Mouse (Mus musculus): ENCODE measurements at regions not wholly inside any gene's neighbourhood (a gene's known extent, or its start where the extent isn't known, plus 50 kb on each side); places are given as distances from the start of the nearest gene placed in this dataset.

DNA sequence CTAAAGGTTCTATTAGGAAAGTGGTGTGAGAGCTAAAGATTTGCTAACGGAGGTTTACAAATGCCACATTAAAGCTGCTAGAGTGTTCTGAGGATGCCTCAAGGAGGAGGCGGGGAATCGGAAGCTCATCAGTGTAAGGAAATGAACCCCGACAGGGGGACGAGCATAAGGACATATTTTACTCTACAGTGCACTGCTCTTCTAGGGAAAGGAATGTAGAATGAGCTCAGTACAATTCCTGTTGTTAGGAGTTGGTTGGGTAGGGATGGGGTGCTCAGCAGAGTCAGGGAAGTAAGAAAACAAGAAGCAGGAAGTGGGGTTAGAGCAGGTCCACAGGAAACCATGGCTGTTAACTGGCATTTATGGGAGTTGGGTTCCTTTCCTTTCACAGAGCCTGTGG lies 54.6 kb downstream of the Mex3b start:
- no peak for DNase-seq (ENCODE audit: low spot score)

DNA sequence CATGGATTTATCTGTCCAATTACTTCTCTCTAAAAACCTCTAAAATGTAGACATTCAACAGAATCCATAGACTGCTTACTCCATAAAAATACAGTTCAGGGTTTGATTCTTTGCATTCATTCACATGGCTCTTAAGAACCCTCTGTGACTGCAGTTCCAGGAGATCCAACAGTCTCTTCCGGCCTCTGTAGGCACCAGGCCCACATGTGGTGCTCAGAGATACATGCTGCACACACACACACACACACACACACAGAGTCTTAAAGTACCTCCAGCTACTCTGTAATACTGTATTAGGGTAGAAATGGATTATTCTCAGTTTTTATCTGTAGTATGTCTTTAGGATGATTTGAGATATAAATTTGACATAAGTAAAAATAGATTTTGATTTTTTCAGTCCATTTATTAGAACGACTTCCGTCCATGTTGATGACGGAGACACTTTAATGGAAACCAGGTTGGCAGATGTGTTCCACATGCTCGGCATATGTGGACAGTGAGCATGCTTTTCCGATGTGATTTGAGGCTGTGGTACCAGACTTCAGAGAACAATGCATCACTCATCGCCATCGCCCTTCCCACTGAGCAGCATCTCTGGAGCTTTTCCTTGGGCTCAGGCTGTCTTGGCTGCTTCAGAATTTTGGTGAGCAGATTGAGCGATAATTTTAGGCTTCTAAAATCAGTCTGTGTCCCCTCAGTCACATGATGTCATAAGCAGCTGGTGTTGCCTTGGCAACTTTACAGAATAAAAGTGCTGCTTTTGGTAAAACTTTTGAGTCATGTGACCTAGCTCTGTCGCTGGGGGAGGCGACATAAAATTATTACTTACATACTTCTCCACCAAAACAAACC lies 56.3 kb downstream of the Mex3b start:
- peak; percentile 77 for DNase-seq (ENCODE audit: low spot score)

DNA sequence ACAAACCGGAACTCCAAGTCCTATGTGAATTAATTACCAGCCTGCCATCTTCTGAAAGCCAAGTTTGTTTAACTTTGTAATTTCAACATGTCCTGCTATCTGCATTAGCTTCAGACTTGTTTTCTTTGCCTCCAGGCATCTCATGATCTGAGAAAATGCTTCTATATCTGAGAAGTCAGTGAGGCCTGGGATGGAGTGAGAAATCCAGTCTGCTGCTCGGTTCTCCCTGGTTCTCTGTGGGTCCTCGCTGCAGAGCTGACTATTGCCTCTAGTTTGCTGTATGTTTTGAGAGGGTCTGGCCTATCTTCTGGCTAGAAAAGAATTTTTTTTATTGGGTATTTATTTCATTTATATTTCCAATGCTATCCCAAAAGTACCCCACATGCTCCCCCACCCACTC lies 57.0 kb downstream of the Mex3b start:
- no peak for DNase-seq (ENCODE audit: low spot score)

DNA sequence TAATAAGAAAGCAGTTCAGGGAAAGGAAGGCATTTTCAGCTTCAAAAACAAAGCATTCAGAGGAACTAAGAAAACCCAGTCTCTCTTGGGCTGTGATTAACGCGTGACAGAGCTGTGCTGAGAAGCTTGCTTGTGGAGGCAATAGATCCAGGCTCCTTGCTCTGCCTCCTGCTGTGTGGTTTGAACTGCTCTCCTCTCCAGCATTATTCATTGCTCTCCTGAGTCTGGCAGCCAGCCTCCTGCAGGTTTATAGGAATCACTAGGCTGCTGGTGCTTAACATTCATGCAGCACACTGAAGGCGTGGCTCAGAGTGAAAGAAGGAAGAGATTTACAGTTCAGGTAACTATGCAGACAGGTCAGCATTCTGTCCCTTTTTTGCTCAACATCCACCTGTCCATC lies 71.2 kb downstream of the Mex3b start:
- DNase-seq (ENCODE audit: low spot score): peak; percentile 20

DNA sequence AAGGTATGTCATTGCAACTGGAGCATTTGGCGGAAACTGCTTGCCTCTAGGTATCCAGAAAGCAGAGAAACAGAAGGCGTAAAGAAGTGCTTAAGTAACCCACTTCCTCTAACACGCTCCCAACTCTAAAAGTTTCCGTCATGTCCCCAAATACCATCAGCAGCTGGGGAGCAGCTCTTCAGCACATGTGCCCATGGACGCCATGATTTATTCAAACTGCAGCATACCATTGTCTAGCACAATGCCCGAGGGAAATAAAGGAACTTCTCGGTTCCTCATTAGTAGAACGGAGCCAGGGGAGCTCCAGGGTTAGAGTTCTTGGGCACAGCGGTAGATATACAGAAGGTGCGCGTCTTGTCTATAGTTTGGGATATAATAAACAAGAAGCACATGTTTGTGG lies 72.4 kb downstream of the Mex3b start:
- DNase-seq (ENCODE audit: low spot score): no peak

DNA sequence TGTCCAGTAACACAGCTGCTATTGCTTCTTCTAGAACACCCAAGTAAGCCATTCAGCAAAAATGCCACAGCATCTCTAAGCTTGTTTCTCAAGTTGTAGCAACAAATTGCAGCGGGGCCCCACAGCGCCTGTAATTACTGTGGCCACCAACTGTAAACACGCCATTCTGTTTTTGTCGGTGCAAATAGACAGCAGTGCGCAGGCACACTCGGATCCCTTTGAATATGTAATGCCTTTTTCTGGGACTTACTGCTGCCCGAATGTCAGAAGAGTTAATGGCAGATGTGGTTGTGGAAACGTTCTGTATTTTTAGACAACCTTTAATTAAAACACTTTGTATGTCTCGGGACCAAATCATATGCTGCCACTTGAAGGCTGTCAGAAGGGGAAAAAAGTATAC lies 76.2 kb downstream of the Mex3b start:
- no peak for DNase-seq (ENCODE audit: low spot score)

DNA sequence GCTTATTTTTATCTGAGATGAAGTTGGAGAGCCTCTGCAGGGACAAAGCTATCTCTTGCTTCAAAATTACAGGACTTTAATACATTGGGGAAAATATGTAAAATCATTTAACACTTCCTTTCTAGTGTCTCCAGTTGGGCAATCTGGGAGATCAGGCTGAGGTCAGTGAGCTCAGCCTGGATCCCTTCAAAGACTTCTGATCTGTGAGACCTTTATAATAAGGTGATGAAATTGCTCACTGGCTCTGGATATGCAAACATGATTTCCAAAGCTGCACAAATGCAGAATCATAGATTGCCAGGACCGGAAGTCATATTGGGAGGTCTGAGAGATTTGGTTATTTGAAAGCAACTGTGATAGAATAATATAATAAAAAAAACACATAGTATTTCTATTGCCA lies 76.7 kb downstream of the Mex3b start:
- DNase-seq (ENCODE audit: low spot score): no peak

DNA sequence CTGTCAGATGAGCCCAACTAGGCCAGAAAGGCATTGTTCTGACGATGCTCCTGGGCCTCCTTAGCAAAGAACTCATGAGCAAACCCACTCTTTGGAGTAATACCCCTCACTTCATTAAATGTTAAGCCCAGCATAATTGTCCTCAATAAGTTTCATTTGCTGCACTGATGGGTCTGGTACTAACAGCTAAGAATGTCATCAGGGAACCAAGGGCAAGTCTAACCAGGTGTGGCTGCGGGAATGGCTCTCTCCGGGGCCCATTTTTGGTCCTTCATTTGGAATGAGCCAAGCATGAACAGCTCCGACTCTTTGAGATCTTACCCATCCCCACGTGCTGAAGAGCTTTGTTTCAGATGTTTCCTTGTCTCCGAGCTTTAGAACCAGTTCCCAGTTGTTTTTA lies 82.2 kb downstream of the Mex3b start:
- DNase-seq (ENCODE audit: low spot score): no peak

DNA sequence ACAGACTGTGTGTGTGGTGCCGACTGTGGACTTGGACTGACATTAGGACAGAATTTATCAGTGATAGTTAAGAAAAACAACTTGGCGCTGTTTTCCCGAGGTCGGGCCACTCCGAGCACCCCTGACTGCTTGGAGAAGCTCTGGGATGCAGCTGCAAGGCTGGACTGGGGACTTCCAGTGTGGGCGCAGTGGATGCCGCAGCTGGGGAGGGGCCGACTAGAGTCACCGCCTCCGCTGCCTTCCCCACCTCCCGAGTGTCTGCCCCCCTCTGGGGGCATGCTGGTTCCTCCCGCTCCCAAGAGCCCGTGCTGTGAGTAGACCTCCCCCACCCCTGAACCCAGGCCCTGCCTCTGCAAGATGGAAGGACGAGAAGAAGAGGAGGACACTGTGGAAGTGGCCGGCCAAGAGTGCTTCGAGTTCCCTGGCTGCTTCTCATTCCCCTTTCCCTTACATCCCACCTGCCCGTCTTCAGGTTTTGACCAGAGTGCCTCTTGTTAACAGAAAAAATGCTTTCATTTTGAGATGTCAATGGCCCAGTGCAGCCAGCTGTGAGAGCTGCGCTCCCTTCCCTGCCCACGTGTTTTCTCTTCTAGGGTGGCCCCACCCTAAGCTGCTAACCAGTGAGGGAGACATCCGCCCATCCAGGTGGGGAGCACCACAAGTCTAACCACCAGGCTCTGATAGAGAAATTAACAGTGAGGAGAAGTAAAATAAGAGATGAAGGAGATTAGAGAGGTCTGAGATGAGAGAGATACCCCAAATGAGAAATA lies 90.3 kb downstream of the Mex3b start:
- DNase-seq (ENCODE audit: low spot score): no peak

DNA sequence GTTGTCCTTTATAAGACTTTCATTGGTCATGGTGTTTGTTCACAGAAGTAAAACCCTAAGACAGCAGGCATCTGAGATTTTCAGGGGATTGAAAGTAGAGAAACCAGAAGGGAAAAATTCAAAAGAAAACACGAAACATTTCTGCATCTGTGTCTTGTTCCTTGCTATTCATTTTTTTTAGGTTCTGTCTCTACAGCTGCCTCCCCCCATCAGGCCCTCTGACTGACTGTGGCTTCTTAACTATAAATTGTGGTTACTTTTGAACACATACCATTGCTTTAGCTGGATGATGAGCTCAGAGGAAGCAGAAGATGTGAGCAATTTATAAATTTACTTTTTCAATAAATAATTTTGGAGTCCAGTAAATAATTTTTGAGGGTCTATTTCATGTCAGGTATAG lies 103.5 kb downstream of the Mex3b start:
- no peak for DNase-seq (ENCODE audit: low spot score)

DNA sequence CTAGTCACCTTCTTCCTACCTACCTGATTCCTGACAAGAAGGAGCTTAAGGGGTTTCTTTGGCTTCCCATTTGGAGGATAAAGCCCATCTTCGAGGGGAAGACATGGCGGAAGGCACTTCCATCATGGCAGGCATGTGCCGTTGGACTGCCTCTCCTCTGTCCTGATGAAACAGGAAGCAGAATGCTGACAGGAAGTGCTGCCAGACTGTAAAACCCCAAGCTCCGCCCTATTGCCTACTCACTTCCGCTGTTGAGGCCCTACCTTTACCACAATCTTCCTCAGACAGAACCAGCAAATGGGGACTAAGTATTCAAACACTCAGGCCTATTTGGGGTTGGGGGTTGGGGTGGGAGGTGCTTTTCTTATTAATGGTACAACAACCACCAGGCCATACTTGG lies 104.1 kb downstream of the Mex3b start:
- DNase-seq (ENCODE audit: low spot score): no peak

DNA sequence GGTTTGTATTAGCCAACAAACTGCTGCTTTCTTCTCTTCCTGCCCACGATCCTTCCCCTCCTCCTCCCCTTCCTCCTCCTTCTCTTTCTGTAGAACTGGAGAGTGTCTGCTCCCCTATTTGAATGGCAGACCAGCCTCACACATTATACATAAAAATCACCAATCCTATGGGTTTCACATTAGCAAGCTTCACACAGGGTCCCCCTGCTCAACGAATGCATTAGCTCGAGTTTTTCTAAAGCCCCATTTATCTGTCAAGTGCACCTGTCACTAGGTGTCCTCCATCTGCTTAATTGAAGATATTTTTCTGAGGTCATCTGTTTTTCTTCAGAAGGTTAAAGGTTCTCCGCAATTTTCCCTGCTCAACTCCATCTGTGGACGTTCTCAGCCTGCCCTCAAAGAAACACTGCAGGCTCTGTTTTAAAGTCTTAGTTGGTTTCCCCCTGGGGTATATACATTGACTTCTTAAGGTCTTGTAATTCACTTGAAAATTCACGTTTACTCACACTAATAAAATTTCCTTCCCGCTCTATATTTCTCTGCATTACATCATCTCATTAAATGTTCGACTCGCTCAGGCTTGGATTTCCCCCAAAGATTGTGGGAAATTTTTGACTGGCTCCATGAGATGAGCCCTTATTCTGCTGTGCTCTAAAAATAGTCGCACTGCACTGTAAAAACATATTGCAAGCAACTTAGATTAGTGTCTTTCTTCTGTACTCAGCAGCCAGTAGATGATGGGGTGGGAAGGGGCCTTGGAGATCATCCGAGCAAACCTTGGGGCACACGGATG lies 105.3 kb downstream of the Mex3b start:
- DNase-seq (ENCODE audit: low spot score): no peak

DNA sequence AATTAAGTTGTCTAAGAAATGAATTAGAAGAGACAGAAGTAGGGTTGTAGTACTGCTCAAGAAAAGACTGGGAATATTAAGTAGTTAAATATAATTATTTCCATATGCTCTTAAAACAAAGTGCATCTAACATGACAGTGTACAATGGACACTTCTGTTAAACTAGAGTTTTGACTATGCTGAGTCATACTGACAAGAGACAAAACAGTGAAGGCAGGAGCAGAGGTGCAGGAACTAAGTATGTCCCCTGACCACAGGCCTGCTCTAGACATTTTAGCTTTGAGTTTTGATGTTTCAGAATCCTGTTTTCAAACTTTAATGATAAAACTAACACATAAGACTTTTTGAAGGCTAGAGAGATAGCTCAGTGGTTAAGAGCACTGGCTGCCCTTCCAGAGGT lies 123.6 kb downstream of the Mex3b start:
- no peak for DNase-seq (ENCODE audit: low spot score)

DNA sequence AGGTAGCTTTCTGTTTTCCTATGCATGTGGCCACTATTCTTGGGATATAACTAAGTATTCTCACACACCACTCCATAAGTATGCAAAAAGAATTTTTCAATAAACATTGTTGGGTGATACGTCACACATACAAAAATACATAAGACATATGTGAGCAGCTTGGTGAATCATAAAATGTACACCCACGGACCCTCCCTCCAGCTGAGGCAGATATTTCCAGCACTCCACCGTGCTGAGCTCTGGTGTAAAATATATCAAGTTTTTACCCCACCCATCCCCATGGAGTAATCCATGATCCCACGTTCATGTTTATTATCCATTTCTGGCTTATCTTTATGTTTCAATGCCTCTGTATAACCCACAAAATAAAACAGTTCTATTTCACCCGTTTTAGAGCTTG lies 126.0 kb downstream of the Mex3b start:
- DNase-seq (ENCODE audit: low spot score): no peak

DNA sequence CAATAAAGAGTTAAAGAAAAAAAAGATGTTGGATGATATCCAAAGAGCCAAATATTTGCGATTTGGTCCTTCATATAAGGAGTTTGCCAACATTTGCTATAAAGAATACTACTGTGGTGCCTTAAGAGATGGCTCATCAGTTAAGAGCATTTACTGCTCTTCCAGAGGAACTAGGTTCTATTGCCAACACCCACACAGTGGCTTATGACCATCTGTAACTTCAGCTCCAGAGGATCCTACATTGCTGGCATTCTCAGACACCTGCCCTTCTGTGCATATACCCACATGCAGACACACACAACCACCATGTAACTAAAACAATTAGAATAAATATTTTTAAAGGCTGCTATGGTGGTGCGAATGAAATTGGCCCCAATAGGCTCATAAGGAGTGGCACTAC lies 131.7 kb downstream of the Mex3b start:
- DNase-seq (ENCODE audit: low spot score): no peak

DNA sequence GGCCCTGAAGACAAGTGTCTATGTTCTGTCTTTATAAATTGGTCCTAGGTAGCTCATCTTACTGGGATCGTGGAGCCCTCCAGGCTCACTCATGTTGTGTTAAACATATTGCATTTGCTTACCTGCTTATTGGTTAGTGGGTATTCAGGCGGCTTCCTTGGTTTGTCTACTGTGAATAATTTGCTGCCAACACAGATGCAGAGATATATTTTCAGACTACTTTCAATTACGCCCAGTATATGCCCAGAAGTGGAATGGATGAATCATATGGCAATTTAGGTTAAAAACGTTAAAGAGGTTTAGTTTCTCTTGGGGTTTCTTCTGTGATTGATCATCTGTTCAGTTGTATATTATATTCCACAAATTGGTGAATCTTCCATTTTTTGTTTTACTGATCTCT lies 140.4 kb downstream of the Mex3b start:
- no peak for DNase-seq (ENCODE audit: low spot score)

DNA sequence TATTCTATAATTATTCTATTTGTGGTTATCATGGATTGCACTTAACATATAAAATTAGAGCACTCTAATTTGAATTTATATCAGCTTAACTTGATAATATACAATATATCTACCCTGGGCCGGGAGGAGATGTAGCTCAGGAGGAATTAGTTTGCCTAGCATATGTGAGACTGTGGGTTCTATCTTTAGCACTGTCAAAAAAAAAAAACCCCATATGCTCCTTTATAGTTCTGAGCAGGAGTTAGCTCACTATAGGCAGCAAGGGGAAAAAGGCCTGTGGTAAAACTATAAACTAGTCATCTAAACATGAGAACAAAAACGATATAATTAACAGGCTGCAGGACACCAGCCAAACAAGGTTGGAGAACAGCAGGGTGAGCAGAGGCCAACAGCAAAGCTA lies 145.0 kb downstream of the Mex3b start:
- no peak for DNase-seq (ENCODE audit: low spot score)

DNA sequence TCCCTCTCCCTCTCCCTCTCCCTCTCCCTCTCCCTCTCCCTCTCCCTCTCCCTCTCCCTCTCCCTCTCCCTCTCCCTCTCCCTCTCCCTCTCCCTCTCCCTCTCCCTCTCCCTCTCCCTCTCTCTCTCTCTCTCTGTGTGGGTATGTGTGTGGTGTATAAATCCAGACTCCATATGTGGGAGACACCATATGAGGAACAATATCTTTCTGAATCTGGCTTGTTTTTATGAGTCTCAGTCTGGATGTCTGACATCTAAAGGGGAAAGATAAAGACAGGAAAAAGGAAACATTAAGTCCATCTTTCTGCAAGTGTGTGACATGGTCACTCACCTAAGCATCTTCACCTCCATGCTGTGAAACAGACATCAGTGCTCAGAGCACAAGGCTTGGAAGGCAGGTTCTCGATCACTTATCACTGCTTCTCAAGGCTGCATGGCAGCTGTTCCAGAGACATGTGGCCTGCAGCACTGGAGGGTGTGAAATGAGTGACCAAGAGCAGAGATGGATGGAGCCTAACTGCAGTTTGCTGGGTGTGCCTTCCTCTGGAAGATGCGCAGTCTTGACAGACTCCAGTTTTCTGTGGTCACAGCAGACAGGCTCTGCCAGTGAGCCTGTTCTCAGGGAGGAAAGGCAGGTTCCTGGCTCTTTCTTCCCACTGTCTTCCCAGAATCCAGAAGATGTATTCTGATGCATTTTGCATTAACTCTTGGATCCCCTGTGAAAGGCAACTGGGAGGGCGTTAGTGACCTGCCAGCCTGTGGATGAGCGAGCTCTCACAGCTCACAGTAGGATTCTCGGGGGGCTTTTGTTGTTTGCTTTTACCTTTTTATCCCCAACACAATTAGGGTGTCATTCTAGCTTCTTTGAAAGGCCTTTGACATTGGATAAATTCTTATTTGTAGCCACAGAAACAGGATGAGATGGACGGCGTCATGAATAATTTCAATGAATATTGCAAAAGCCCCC lies 147.9 kb downstream of the Mex3b start:
- no peak for DNase-seq (ENCODE audit: low spot score)

DNA sequence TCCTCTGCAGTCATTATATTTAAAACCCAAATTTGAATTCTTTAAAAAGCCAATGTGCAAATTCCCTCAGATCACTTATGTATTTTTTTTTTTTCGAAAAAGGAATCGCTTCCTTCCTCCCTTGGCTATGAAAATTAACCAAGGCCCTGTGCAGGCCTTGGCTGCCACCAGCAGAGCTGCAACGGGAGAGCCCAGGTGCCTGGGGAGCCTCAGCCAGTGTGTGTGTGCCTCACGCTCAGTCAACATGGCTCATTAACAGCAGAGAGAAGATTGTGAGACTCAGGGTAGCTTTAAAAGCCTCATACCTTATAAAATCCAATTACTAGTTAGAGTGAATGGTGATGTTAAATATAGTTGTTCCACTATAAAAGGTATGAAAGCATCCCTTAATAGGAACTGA lies 148.6 kb downstream of the Mex3b start:
- DNase-seq (ENCODE audit: low spot score): no peak

DNA sequence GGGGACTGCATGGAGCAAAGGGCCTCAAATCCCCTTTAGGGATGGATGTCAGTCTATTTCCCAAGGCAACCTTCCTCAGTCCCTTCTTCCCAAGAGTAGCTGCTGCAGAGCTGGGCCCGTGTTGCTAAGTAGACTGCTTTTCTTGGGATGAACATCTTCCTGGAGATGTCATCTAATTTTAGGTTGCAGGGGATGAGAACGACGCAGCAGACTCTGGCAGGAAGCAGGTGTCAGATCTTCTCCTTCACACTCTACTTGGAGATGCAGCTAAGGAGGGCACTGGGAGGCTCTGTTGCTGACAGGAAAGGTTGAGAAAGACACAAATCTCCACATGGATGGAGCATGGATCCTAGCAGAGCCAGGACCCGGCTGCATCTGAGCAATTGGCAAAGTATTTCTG lies 149.4 kb downstream of the Mex3b start:
- DNase-seq (ENCODE audit: low spot score): no peak

DNA sequence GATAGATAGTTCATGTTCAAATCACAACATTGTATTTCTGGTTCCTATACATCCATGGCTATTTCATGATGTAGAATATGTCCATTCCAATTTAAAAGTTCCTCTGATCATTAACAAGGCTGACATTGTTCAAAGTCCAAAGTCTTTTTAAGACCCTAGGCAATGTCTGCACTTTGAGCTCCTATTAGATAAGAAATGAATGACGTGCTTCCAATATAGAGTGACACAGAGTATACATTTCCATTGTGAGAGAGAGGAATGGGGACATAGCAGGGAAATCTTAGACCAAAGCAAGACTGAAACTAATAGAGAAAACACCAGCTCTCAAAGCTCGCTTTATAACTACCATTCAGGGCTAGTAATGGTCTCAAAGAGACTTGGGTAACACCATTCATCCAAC lies 153.5 kb downstream of the Mex3b start:
- DNase-seq (ENCODE audit: low spot score): no peak

DNA sequence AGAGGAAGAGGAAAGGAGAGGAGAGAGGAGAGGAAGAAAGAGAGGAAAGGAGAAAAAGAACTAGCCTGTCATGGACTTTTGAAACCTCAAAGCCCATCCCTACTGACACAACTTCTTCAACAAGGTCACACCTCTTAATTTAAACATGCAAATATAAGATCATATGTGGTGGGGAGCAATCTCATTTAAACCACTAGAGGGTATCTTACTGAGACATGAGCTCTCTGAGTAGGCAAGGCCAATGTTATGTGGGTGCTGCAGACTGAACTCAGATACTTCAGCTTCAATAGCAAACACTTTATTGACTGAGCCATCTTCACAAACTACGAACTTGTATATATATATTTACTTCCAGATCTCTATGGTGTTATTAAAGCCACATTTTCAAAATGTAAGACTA lies 156.9 kb downstream of the Mex3b start:
- no peak for DNase-seq (ENCODE audit: low spot score)

Measured in embryo, embryonic 10 days (tissue).